Mouse (Mus musculus) brain, embryonic 18.5 days (tissue): ENCODE measurements around the gene Calm1.
"Not testable (repeated sequence)": the region's sequence is repeated elsewhere in the genome, so short reads cannot be mapped to it uniquely, and the experiment has no call there.

ENCODE experiments used
- DNase-seq: peaks from one replicate; pipeline ENCODE4 v3.0.0-alpha.2; 2012; ENCODE audit warnings: low read depth, low spot score

The Calm1 gene

GRCm38 (mm10) chr12:100198967-100199660 is at the start of gene Calm1:
Gene Calm1, plus strand, starts transcription at chr12:100199435.
- peak; percentile 86 for DNase-seq

GRCm38 (mm10) chr12:100152466-100152865 is 46.8 kb upstream of the Calm1 start:
- DNase-seq: no peak

- DNase-seq: peak; percentile 87
Measured at GRCm38 (mm10) chr12:100159261-100159975, 39.8 kb upstream of the Calm1 start, which contains the start of gene Nrde2. Gene Nrde2, minus strand, starts transcription at chr12:100159653.

- no peak for DNase-seq
Measured at GRCm38 (mm10) chr12:100164991-100165500, 34.2 kb upstream of the Calm1 start.

- no peak for DNase-seq
Measured at GRCm38 (mm10) chr12:100166177-100166576, 33.1 kb upstream of the Calm1 start.

- DNase-seq: no peak
Measured at GRCm38 (mm10) chr12:100166939-100167338, 32.3 kb upstream of the Calm1 start.

GRCm38 (mm10) chr12:100167502-100167901 is 31.7 kb upstream of the Calm1 start:
- DNase-seq: no peak

- DNase-seq: no peak
Measured at GRCm38 (mm10) chr12:100167931-100168871, 31.0 kb upstream of the Calm1 start.

- DNase-seq: no peak
Measured at GRCm38 (mm10) chr12:100172481-100172880, 26.8 kb upstream of the Calm1 start.

GRCm38 (mm10) chr12:100176469-100177056 is 22.7 kb upstream of the Calm1 start:
- no peak for DNase-seq

GRCm38 (mm10) chr12:100178898-100179440 is 20.3 kb upstream of the Calm1 start:
- no peak for DNase-seq

GRCm38 (mm10) chr12:100180802-100181201 is 18.4 kb upstream of the Calm1 start:
- DNase-seq: no peak

GRCm38 (mm10) chr12:100182676-100183075 is 16.6 kb upstream of the Calm1 start:
- no peak for DNase-seq

GRCm38 (mm10) chr12:100183970-100184369 is 15.3 kb upstream of the Calm1 start:
- DNase-seq: no peak

GRCm38 (mm10) chr12:100184976-100185375 is 14.3 kb upstream of the Calm1 start:
- not testable (repeated sequence) for DNase-seq

GRCm38 (mm10) chr12:100185897-100186296 is 13.3 kb upstream of the Calm1 start:
- DNase-seq: no peak

- no peak for DNase-seq
Measured at GRCm38 (mm10) chr12:100186376-100186775, 12.9 kb upstream of the Calm1 start.

GRCm38 (mm10) chr12:100187013-100187755 is 12.1 kb upstream of the Calm1 start:
- DNase-seq: peak; percentile 99

GRCm38 (mm10) chr12:100187756-100188430 is 11.3 kb upstream of the Calm1 start:
- DNase-seq: no peak

- no peak for DNase-seq
Measured at GRCm38 (mm10) chr12:100190802-100191201, 8.4 kb upstream of the Calm1 start.
